Mouse (Mus musculus) mature B cell (primary cell): Measurements from ENCODE around the gene Wdfy4.

Experiments used
- in situ Hi-C: fragments of 300-500 bp; cut with MboI; formaldehyde crosslinking; loops from 2 replicates; pipeline ENCODE4 v1.14.3; 2019

The Wdfy4 gene

GRCm38 (mm10) chr14:33081370-33081860 lies 103.9 kb downstream of the Wdfy4 start:
- in situ Hi-C loops: no loop called here

DNA sequence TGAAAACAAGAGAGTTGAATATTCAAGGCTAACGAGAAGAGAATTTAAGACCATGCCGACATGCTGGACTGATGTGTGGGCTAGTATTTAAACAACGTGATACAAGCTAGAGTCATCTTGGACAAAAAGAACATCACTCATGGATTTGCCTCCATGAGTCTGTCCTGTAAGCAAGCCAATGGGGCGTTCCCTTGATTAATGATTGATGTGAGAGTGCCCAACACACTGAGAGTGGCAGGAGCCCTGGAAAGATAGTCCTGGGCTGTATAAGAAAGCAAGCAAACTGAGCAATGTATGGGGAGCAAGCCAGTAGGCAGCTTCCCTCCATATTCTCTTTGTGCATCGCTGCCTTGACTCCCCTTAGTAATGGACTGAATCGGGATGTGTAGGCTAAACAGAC lies 106.7 kb downstream of the Wdfy4 start:
- in situ Hi-C loops: no loop called here

DNA sequence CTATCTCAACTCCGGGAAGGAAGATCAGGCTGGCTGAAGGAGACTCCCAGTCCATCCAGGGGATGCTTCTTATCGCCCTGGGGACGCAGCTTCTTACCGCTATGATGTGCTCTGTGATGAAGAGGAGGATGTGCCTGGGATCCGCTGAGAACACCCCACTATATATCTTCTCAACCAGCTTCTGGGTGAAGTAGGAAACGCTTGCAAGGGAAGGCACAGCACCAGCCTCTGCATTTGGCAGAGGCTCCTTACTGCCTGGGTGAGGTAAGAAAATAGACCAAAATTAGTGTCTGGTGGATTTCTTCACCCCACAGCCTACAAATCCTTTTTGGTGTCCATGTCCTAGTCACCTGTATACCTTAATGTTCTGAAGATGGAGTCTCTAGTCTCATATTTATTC lies 107.2 kb downstream of the Wdfy4 start:
- in situ Hi-C loops: no loop called here

- in situ Hi-C loops: no loop called here
Observed at GRCm38 (mm10) chr14:33073355-33073754, 112.0 kb downstream of the Wdfy4 start.

DNA sequence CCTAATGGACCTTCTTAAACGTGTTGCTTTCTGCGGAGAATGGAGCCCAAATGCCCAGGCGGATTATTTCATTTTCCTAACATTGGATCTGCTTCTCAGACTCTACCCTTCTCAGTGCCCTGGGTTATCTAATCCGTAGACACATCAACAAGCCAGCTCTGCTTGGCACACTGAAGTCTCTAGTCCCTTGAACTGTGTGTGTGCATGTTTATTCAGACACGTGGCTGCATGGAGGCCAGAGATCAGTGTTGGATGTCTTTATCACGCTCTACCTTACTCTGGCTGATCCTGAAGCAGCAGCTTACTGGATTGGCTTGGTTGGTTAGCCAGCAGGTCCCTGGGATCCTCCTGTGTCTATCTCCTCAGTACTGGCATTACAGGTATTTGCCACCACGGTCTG lies 113.0 kb downstream of the Wdfy4 start:
- in situ Hi-C loops: no loop called here

DNA sequence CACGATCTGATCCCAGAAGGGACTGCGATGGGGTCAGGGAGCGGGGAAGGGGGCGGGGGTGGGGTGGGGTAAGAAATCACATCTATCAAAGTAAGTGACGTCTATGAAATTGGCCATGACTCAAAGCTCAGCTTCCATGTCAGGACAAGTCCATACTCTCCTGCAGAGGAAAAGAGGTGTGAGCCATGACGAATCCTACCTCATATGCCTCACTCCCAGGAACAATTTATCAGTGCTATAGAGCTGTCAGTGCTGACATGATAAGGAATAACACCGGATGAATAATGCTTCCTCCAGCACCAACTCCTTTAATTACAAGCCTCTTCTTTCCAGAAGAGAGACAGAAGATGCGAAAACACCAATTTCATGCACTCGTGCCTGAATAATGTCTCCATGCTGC lies 117.6 kb downstream of the Wdfy4 start:
- in situ Hi-C loops: no loop called here

DNA sequence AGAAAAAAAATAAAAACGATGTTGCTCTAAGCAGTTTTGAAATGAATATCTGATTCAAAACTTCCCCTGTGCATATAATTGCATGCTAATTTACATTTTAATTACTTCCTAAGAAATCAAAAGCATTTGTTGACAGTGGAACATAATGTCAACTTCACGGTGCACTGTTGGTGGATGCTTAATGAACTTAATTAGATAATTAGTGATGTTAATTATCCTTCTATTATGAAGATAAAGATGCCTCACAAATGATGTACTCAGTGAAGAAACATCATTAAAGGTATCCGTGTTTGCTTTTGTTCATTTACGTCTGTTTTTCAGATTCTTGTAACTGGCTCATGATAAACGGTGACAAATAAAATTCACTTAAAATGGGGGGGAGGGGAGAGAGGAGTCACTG lies 122.3 kb downstream of the Wdfy4 start:
- in situ Hi-C loops: no loop called here

GRCm38 (mm10) chr14:33058881-33059660 lies 126.2 kb downstream of the Wdfy4 start:
- in situ Hi-C loops: no loop called here

GRCm38 (mm10) chr14:33053441-33053840 lies 131.9 kb downstream of the Wdfy4 start:
- in situ Hi-C loops: no loop called here

- in situ Hi-C loops: no loop called here
Observed at GRCm38 (mm10) chr14:33045217-33045616, 140.1 kb downstream of the Wdfy4 start.

GRCm38 (mm10) chr14:33036811-33037210 lies 148.5 kb downstream of the Wdfy4 start:
- in situ Hi-C loops: no loop called here

DNA sequence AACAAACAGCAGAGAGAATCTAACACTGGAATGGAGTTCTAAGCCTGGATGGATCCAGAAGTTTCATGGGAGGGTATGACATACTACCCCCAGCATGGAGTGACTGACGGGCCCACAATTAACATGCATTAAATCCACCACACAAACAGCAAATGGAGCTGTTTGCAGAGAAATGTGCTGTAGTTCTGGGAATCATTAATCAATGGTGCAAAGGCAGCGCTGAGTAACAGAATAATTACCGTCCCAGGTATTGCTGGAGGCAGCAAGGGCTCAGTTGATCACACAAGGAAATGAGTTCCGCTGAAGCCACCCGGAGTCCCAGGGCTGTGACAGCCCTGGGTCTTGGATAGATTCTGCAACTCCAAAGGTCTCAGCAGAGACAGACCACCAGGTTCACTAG lies 149.9 kb downstream of the Wdfy4 start:
- in situ Hi-C loops: no loop called here

GRCm38 (mm10) chr14:33033424-33033823 lies 151.9 kb downstream of the Wdfy4 start:
- in situ Hi-C loops: no loop called here

DNA sequence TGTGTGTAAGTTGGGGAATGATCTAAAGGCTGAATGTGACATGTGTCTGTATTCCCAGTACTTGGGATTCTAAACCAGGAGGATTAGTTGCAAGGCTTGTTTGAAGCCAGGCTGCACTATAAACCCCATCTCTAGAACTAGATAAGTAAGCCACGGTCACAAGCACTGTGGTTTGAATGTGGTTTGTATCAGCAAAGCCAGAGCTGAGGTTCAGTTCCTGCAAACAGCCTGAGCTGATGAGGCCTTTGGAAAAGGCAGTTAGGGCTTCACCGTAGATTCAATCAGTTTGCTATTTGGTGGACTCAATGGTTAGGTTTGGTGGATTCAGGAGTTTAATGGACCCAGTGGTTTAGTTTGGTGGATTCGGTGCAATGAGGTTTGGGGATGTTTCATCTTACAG lies 154.5 kb downstream of the Wdfy4 start:
- in situ Hi-C loops: no loop called here

DNA sequence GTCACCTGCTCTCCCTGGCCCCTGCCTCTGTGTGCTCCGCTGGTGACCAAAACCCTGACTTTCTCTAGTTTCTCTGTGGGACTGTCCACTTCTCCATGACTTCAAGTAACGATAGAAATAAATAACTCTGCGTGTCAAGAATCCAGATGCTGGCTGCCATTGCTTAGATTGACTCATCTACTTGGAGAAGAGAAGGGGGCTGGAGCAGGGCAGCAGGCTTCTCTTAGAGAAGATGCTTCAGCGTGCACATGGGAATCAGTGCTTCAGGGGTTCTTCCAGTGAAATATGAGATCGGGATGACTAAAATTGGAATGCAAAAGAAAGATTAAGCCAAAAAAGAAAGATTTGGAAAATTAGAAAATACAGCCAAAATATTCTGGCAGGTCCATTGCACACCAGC lies 165.7 kb downstream of the Wdfy4 start:
- in situ Hi-C loops: no loop called here

DNA sequence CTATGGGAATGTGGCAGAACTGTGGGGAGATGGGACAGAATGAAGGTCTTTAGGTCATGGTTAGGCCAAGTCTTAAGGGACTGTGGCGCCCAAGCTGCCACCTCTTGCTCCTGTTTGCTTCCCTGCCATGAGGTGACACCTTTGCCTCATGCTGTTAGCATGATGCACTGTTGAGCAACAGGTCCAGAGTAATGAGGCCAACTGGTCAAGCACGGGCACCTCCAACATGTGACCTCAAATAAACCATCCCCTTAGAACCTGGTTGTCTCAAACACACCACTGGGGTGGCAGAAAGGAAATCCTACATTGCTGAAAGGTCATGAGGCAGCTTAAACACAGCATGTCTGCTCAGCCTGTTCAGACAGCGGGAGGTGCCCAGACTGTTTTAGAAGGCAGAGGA lies 166.3 kb downstream of the Wdfy4 start:
- in situ Hi-C loops: no loop called here

DNA sequence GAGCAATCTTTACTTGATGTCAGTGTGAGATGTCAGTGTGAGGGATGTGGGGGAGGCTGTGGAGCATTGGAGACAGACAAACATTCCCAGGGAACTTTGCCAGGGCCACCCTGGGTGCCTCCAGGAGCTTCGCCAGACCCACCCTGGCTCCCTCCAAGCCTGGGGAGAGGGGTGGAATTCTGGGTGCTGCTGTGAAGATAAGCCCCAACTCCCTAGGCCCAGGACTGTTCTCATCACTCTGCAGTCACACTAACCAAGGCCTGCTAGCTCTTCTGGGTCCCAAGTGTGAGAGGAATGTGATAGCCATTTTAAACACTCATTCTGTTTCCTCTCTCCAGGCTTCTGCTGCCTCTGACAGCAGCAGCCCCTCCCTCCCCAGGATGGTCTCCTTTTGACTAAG lies 177.7 kb downstream of the Wdfy4 start:
- in situ Hi-C loops: no loop called here

DNA sequence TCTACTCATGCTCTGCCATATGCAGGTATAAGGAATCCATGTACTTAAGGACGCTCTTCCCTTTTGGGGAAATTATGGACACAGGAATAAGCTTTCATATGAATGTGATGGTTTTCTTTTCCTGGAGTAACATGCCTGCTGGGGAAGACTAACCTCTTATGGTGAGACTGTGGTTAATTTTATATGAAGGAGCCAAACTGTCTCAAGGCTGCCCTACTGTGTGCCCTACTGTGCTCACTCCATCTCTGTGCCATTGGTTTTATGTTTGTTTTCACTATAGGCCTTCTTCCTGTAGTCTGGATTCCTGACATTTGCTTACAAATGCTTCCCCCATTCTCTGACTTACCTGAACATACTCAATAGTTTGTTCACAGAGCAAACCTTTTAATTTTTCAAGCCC lies 180.2 kb downstream of the Wdfy4 start:
- in situ Hi-C loops: no loop called here

DNA sequence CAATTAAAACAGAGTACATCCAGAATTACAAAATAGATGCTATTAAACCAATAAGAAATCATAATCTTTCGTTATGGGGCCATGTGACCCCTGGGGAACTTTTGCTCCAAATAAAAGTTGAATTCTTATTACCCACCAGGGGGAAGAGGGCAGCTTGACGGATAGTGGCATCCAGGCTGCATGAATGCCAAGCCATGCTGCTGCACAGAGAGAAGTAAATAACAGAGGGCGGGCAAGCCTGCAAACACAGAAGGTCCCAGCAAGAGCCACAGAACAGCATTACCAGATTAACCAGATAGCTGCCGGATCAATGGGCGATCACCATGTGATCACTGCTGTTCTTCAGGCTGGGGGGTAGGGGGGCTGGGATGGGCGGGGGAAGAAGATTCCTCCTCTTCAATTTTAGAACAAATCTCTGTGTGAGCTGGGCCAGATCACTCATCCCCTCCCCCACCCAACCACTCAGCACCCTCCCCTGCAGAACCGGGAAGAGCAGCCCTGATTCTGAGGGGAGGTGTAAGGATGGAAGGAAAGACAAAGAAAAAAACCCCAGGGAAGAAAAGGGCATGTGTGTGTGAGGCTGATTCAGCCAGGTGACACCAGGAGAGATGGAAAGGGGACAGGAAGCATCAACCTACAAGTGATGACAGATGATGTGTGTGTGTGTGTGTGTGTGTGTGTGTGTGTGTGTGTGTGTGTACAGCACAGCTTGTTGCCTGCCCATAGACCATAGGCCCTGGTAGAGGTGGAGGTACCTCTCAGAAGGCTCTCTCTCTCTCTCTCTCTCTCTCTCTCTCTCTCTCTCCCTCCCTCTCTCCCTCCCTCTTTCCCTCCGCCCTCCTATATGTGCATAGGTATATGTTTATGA lies 185.0 kb downstream of the Wdfy4 start:
- in situ Hi-C loops: no loop called here

GRCm38 (mm10) chr14:32999511-32999910 lies 185.8 kb downstream of the Wdfy4 start:
- in situ Hi-C loops: no loop called here

DNA sequence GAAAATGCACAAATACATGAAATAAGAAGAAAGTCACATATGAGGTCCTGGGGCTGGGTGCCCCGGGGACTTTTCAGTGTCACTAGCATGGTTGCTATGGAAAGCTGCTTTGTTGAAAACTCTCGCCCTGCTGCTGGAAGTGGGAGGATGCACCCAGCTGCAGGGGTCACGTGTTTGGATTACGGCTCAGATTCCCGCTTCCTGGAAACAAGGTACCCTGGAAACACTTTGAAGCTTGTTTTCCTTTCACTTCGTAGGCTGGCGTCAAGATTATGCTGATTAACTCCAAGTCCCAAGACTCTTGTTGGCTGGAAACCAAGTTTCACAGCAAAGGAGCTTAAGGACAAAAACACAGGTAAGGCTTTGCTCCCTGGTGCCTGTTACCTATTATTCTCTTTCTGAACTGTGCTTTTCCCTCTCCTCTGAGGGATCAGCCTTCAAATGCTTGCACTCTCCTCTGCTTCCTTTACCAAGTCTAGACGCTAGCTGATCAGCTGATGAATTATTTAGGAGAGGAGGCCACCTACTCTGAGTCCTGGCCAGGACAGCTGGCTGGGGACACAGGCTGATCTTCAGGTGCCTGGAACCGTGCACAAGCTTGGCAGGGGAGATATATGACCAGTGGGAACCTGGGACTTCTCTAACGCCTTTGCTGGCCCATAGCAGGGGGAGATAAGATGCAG lies 190.2 kb downstream of the Wdfy4 start:
- in situ Hi-C loops: no loop called here

DNA sequence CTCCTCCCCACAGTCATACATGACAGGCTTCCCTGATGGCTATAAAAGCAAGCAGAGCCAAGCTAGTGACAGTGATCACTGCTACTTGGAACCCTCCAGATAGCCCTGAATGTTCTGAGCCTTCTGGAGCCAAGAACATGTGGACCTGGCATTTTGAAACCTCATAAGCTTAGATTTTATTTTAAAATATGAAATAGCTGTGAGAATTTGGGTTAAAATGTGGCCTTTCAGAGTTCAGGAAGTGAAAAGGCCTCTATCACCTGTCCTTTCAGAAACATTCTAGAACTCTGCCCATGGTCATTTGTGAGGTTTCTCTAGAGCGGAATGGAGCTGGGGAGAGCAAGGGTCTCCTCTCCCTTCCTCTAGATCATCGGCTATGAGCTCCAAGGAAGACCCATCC lies 194.2 kb downstream of the Wdfy4 start, which contains the start of gene Lrrc18:
Lrrc18 (plus strand) TSS at position 301 of the 400 bp plus-strand sequence.
- in situ Hi-C loops: no loop called here
